Mouse (Mus musculus) erythroid progenitor cell, adult 5-6 weeks (primary cell): ENCODE data around the gene Birc3. TPM values are rescaled to one million over a fixed set of nuclear protein-coding genes. Genes with fewer than 3 reads are reported as not detected.
"Not testable (repeated sequence)": the region's sequence is repeated elsewhere in the genome, so short reads cannot be mapped to it uniquely, and the experiment has no call there.

Experiments
- ATAC-seq: replicated peaks from 2 replicates; pipeline ENCODE4 v1.8.0; 2016; ENCODE audit warnings: moderate number of reproducible peaks, mild to moderate bottlenecking, moderate TSS enrichment, inconsistent platforms; ENCODE audit not compliant: poor library complexity, low FRiP score, severe bottlenecking
- total RNA-seq, 2 experiments: library from RNA; stranded (forward) in 1 of 2; stranded (reverse) in 1 of 2; fragments of 150-400 nt in 1 of 2; fragments of 186-747, 209-891 nt in 1 of 2; gene quantifications; 2 replicates each; pipeline versions ENCODE4 v1.2.3 to v1.2.4; 2015 to 2017; ENCODE audit warnings: low replicate concordance in 2 of 2

The Birc3 gene
- total RNA-seq, 2 experiments from 2014 or later: 6.7 to 12.0 TPM

- ATAC-seq: no peak
These were observed 4.0 kb downstream of the Birc3 start for GRCm38 (mm10) chr9:7868838-7869491.

GRCm38 (mm10) chr9:7867981-7868380, 5.0 kb downstream of the Birc3 start:
- no peak for ATAC-seq

- not testable (repeated sequence) for ATAC-seq
These were observed 6.0 kb downstream of the Birc3 start for GRCm38 (mm10) chr9:7866981-7867380.

GRCm38 (mm10) chr9:7860976-7861375, 12.0 kb downstream of the Birc3 start:
- no peak for ATAC-seq

- ATAC-seq: no peak
These were observed 17.1 kb downstream of the Birc3 start for GRCm38 (mm10) chr9:7855912-7856311.

- peak; percentile 34; the same call in 1 of the 2 replicates for ATAC-seq
These were observed 17.6 kb downstream of the Birc3 start for GRCm38 (mm10) chr9:7855374-7855773.

GRCm38 (mm10) chr9:7854196-7854595, 18.8 kb downstream of the Birc3 start:
- not testable (repeated sequence) for ATAC-seq

GRCm38 (mm10) chr9:7852346-7853230, 20.4 kb downstream of the Birc3 start:
- no peak for ATAC-seq

- no peak for ATAC-seq
These were observed 21.1 kb downstream of the Birc3 start for GRCm38 (mm10) chr9:7851841-7852240.

GRCm38 (mm10) chr9:7848191-7848590, 24.8 kb downstream of the Birc3 start:
- no peak for ATAC-seq

GRCm38 (mm10) chr9:7846667-7847199, 26.3 kb downstream of the Birc3 start:
- ATAC-seq: no peak

- ATAC-seq: no peak
These were observed 27.6 kb downstream of the Birc3 start for GRCm38 (mm10) chr9:7845216-7845895.

- no peak for ATAC-seq
These were observed 31.8 kb downstream of the Birc3 start for GRCm38 (mm10) chr9:7841221-7841620.

GRCm38 (mm10) chr9:7837806-7838440, 35.1 kb downstream of the Birc3 start:
- ATAC-seq: no peak

- ATAC-seq: peak; percentile 96
These were observed 35.8 kb downstream of the Birc3 start, which contains the start of gene Birc2 for GRCm38 (mm10) chr9:7836905-7837805. Birc2 (minus strand) TSS chr9:7837064.

- ATAC-seq: peak; percentile 53
These were observed 36.7 kb downstream of the Birc3 start for GRCm38 (mm10) chr9:7836331-7836730.

GRCm38 (mm10) chr9:7835302-7835701, 37.7 kb downstream of the Birc3 start:
- no peak for ATAC-seq

GRCm38 (mm10) chr9:7833421-7833820, 39.6 kb downstream of the Birc3 start:
- ATAC-seq: no peak
